Mouse (Mus musculus) adipocyte (in vitro differentiated cells): ENCODE data around the gene Socs1.

Experiments
- DNase-seq: peaks from one replicate; pipeline ENCODE4 v3.0.0-alpha.2; 2016; ENCODE audit warnings: low spot score

Socs1 gene

GRCm38 (mm10) chr16:10786782-10787547 is 1.6 kb upstream of the Socs1 start:
- peak; percentile 36 for DNase-seq

DNA sequence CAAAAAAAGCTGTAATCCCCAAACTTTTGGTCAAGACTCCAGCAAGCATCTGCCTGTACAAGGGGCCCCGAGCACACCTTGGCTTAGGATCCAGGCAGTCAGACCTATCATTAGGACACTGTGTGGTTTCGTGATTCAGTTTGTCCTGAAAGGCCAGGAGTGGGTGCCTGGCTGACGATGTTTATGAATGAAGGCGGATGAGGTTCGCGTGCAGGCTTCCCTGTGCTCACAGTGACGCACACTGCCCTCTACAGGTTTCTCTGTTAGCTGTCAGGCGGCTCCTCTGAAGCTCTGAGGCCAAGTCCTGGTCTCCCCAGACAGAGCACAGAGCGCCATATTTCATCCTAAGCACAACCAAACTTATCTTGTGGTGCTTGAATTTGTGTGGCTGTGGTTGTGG is 952 bp upstream of the Socs1 start:
- peak; percentile 96 for DNase-seq

DNA sequence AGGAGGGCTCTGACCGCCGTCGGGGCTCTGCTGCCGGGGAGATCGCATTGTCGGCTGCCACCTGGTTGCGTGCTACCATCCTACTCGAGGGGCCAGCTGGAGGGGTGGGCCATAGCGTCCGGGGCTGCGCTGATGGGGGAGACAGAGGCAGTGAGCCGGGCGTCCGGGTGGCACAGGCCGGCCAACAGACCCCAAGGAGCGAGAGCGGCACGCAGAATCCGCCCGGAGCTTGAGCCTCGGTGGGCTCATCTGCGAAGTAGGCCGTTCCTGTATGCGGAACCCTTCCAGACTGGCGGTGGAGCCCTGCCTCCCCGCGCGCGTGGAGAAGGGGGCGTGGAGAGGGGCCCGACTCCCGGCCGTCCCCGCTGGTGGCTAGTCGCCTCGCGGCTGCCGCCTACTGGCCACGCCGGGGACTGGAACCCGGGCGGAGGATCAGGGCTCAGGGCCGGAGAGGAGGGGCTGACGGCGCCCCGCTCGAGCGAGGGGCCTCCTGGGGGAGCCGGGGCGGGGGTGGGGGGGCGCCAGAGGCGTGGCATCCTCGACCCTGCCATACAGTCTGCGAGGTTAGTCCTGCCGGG is 454 bp downstream of the Socs1 start:
- peak; percentile 89 for DNase-seq

DNA sequence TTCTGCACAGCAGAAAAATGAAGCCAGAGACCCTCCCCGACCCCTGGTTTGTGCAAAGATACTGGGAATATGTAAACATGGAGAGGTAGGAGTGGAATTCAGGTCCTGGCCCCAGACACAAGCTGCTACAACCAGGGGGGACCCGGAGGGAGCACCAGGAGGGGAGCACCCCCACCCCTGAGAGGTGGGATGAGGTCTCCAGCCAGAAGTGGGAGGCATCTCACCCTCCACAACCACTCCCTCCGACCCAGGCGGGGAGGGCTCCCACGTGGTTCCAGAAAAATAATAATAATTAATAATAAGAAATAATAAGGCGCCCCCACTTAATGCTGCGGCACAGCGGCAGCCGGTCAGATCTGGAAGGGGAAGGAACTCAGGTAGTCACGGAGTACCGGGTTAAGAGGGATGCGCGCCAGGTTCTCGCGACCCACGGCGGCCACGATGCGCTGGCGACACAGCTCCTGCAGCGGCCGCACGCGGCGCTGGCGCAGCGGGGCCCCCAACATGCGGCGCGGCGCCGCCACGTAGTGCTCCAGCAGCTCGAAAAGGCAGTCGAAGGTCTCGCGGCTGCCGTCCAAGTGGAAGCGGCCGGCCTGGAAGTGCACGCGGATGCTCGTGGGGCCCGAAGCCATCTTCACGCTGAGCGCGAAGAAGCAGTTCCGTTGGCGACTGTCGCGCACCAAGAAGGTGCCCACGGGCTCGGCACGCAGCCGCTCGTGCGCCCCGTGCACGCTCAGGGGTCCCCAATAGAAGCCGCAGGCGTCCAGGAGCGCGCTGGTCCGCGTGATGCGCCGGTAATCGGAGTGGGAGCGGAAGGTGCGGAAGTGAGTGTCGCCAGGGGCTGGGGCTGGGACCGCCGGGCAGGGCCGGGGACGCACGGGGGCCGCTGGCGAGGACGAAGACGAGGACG is 1.2 kb downstream of the Socs1 start:
- DNase-seq: peak; percentile 47

- no peak for DNase-seq
Measured at GRCm38 (mm10) chr16:10783451-10783850, 1.9 kb downstream of the Socs1 start.

DNA sequence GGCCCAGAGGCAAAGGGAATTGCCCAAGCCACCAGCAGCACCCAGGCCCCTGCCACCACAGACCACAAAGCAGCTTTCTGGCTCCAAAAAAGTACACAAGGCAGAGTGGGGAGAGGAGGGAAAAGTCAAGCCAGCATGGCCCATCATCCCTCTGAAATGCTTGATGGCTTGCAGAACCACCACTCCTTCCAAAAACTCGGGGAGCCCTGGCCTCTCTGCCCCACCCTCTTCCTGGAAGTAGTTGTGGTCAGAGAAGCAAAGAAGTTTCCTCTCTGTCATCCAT is 2.2 kb downstream of the Socs1 start:
- DNase-seq: peak; percentile 47

DNA sequence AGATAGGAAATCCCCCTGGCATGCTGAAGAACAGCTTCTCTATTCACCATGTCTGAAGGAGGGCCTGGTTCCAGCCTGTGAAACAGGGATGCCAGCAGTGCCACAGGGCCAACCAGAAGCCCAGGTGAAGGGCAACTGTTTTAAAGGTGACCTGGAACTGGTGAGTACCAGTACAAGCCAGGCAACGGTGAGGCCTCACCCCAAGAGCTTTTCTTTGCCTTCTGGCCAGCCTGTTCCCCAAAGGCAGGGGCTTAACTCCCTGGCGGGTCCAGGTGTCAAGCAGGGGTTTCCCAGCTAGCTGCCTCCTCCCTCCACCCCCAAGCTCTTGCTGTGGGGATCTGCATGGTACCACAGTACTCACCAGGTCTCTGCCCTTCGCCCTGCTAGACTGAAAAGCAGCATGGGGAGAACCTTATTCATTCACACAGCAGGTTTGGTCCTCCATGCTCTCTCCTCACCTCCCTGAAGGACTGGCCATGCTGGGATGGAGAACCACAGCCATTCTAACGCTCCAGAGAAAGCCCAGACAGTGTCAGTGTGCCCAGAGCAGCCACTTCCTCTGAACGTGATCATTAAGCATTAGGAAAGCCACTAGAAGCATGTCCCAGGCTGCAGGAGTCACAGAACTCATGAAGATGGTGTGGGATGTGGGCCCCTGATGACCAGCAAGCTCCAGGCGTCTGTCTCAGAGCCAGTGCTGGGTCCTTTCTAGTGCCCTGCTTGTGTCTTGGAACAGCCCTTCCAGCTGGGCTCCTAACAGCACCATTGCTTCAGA is 2.8 kb downstream of the Socs1 start:
- DNase-seq: no peak

DNA sequence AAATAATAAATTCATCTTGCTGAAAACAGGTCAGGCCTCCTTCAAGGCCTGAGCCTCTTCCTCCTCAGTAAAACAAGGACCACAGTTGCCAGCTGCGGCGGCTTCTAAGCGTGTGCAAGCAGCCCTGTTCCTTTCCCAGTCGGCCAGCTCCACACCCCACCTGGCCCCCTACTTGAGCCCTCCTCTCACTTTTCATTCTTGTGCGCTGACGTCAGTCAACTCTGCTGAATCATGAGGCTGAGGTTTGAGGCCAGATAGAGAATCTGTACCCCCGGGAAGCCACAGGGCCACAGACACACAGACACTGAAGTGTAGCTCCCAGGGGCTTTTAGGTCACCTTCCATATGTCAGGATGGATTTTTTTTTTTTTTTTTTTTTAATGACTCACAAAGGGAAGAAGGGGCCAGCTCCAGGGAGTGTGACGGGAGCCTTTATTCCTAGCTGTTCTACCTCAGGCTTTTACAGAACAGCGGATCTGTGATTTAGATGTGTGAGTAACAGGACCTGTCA is 3.4 kb downstream of the Socs1 start:
- DNase-seq: no peak

DNA sequence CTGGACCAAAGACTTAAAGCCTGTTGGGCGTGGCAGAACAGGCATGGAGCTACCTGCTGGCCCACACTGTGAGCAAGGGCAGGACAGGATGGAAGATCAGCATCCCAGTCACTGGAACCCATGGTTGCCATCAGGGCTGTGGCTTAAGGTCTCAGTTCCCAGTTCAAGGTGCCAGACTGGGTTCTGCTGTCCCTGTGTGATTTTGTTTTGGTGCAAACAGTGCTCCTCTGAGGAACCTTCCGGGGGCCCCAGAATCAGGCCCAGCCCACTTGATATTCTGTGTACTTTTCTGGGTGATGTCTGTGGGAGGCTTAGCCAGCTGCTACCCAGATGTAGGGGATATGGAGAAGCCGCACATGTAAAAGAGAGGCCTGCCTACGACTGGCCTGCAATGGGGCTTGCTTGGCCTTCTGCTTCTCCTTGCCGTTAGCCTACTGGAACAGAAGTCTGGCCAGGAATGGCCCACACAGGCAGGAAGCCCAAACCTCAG is 4.7 kb downstream of the Socs1 start:
- DNase-seq: no peak

GRCm38 (mm10) chr16:10777579-10778160 is 7.7 kb downstream of the Socs1 start:
- peak; percentile 33 for DNase-seq

GRCm38 (mm10) chr16:10776322-10776721 is 9.0 kb downstream of the Socs1 start:
- DNase-seq: no peak

DNA sequence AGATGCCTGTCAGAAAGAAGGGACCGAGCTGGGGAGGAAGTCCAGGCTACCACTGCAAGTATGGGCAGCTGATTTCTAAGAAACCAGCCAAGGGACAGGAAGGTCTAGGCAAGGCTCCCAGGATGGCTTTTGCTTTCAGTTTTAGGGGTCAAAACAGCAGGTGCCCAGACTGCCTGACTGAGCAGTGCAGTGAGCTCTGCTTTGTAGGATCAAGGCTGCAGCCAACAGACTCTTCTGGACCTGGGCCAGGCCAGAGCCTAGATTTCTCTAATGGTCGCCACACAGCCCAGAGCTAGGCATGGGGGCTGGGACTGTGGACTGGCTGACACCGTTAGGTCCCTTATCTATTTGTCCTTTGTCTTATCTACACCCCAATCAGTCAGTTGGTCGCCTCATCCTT is 10.6 kb downstream of the Socs1 start:
- peak; percentile 40 for DNase-seq

GRCm38 (mm10) chr16:10773543-10773942 is 11.8 kb downstream of the Socs1 start:
- DNase-seq: no peak

- DNase-seq: no peak
Measured at GRCm38 (mm10) chr16:10771769-10772510, 13.4 kb downstream of the Socs1 start.

DNA sequence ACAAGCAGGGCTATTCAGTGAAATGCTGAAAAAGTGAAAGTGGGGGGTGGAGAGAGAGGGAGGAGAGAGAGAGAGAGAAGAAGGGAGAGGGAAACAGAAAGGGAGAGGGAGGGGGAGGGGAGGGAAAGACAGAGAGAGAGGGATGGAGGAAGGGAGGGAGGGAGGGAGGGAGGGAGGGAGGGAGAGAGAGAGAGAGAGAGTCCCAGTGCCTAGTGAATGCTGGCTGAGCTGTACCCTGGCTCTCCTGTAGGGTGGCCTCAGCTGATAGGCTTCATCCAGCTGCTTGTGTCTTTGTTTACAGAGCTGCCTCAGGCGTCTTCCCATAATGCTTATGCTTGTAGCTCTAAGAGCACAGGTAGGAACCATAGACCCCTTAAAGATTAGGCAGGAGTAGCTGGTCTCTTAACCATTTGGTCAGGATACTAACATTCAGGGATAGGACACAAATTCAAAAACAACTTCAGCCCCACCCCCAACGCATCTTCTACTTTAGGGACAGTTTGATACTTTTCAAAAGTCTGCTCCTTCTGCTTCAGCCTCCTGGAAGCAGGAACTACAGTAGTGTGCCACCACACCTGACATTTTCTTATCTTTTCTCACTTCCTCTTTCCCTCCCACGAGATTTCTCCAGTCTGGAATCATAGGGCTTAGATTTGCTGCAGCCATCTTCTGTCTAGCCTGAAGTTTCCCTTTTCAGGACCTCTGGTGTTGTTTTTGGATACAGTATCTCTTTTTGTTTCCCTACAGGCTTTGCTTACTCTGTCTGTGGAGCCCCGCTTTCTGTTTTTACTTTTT is 14.6 kb downstream of the Socs1 start:
- DNase-seq: peak; percentile 30

- DNase-seq: no peak
Measured at GRCm38 (mm10) chr16:10769661-10770060, 15.7 kb downstream of the Socs1 start.

DNA sequence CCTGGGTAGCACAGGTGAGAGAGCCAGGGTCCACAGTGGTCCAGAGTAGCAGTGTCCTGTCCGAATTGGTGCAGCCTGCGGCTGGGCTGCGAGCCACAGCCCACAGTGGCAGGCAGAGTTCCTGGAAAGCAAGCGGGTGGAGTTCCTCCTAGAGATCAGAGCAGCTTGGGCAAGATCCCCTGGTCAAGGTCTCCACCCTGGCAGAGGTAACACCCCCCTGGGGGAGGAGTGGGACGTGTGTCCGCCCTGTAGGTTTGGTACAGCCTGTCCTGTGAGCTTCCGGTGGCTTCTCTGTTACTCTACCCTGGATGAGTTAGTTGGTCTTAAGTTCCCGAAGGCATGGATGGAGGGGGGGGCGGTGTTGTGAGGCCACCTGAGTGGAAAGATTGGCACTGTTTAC is 16.5 kb downstream of the Socs1 start:
- DNase-seq: no peak

GRCm38 (mm10) chr16:10767158-10767557 is 18.2 kb downstream of the Socs1 start:
- peak; percentile 84 for DNase-seq

DNA sequence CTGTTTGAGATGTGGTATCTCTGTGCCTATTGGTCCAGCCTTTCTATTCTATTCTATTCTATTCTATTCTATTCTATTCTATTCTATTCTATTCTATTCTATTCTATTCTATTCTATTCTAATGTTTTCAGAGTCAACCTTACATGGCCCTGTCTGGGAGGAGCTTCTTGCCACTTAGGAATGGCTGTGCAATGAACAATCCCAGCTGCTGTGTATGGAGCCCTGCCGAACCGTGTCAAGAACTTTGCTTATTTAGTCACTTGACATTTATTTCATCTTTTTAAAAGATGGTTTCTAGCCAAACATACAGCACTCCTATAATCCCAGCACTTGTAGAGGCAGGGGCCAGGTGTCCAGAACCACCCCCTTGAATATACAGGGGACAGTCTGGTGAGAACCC is 21.0 kb downstream of the Socs1 start:
- no peak for DNase-seq
